Mouse (Mus musculus) bone marrow, adult 2 months (tissue): ENCODE data around the gene Dicer1. TPM values are rescaled to one million over a fixed set of nuclear protein-coding genes. Genes with fewer than 3 reads are reported as not detected.

ENCODE experiments used
- H3K27ac ChIP-seq: fragments of 200-500 bp; 2 replicates; pipeline ENCODE4 v1.5.1; 2012; ENCODE audit warnings: low read depth, mild to moderate bottlenecking, control low read depth, inconsistent platforms, low read length; ENCODE audit not compliant: control insufficient read depth, poor library complexity, insufficient read depth
- H3K4me1 ChIP-seq: fragments of 200-500 bp; 2 replicates; pipeline ENCODE4 v1.6.1; 2011; ENCODE audit warnings: low read length; ENCODE audit not compliant: control insufficient read depth, insufficient read depth
- H3K4me3 ChIP-seq: fragments of 200-500 bp; replicated peaks from 2 replicates; pipeline ENCODE3; 2011; ENCODE audit warnings: mild to moderate bottlenecking, low read depth, low read length, control low read depth; ENCODE audit not compliant: control insufficient read depth
- CTCF ChIP-seq: fragments of 200-500 bp; IDR thresholded peaks from 2 replicates; pipeline ENCODE4 v1.5.1; 2011; ENCODE audit warnings: low read length, control low read depth; ENCODE audit not compliant: control insufficient read depth, insufficient read depth
- POLR2A ChIP-seq: fragments of 200-500 bp; IDR thresholded peaks from 2 replicates; pipeline ENCODE4 v1.6.1; 2011; ENCODE audit warnings: low read depth, mild to moderate bottlenecking, control low read depth, low read length, borderline replicate concordance; ENCODE audit not compliant: control insufficient read depth
- WGBS: fragments of 180-500 bp; shearing (Covaris S2); methylation state at CpG from one replicate; pipeline ENCODE4 v1.1.7; 2018; 5-methylcytosine and 5-hydroxymethylcytosine counted together
- polyA plus RNA-seq: library from polyadenylated mRNA; stranded (reverse); fragments of >200 nt; gene quantifications from 2 replicates; pipeline ENCODE4 v1.2.4, GENCODE M21; 2011; ENCODE audit warnings: low replicate concordance; ENCODE audit not compliant: missing spikeins, insufficient read depth, insufficient read length

The Dicer1 gene
- polyA plus RNA-seq, 1 experiment, result 17.2 TPM

DNA sequence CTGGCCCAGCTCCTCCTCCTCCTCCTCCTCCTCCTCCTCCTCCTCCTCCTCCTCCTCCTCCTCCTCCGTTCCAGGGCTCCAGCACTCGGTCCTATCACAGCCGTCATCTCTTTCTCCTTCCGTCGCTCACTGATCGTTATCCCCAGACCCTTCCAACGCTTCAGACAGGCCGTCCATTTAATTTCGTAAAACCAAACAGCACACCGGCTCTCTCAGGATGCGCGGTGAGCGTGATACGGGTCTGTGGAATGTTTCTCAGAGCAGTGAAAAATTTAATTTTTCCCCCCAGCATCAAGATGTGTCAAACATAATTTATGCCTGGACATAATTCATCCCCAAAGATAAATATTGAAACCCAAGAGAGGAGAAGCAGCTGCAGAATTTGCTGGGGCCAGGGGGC lies 73.3 kb downstream of the Dicer1 start:
- H3K4me3 ChIP-seq, result no peak overlapping the region
- no peak for TF ChIP-seq CTCF
- TF ChIP-seq POLR2A, result no peak
- no peak overlapping the region for H3K27ac ChIP-seq
- no peaks in the 10 kb centered on the region for H3K4me1 ChIP-seq
- 80% methylated on average over 14 of the region's 14 CpGs for WGBS

DNA sequence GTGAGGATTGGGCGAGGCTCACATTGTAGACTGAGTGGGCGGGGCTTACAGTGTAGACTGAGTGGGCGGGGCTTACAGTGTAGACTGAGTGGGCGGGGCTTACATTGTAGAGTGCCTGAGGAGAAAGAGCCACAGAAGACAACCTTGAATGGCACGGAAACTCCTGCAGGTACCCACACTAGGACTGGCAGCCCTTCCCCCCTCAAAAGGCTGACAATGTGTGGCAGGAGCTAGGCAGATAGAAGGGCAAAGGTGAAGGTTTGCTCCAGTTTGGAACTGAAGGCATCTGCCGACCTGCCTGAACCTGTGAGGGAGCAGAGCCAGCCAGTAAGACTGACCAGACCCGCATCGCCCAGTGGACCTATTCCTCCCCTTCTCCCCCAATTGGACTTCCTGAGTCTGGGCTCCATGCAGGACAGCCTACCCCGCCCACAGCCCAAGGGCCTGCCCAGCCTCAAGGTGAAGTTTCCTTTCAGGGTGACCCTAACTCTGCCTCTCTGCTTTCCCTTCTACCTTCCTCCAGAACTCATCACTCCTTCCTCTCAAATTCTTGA lies 74.3 kb downstream of the Dicer1 start:
- Histone ChIP-seq H3K27ac (no peak overlapping the region), H3K4me1 (no peaks in the 10 kb centered on the region), H3K4me3 (no peak overlapping the region)
- WGBS, result 83% methylated on average over 9 of the region's 9 CpGs
- TF ChIP-seq CTCF (no peak), POLR2A (no peak)

DNA sequence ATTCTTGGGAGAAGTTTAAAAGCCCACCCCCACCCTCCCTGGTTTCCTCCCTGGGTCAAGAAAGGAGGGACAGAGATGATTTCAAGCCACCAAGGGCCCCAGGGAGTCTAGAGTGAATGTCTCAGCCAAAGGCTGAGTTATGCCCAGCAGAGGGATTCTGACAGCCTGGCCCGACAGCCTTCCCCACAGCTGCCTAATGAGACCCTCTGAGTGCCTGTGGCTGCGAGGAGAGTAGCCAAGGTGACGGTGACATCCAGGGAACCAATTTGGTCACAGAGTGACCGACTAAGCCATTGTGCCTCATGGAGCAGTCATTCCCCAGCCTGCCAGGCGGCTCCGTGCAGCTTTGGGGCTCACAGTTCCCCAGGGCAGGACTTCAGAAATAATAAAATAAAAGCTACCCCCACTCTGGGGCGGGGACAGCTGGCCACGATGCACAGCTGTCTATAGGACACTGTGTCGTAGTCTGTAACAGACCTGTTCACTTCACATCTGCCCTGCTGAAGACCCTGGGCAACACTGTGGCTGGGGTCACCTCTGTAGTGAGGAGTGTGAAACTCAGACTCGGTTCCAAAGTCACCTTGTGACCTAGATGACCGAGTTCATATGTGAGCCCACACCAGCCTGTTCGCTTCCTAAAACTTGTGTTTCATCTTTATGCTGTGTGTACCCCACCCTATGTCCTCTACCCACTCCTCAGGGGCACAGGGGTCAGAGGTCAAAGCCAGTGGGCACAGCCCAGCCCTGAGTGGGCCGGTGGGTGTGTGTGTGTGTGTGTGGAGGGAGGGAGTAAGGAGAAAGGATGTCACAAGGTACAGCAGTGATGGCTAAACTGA lies 75.0 kb downstream of the Dicer1 start:
- H3K27ac ChIP-seq, result no peak overlapping the region
- WGBS, result 85% methylated on average over 13 of the region's 13 CpGs
- no peaks in the 10 kb centered on the region for H3K4me1 ChIP-seq
- no peak overlapping the region for H3K4me3 ChIP-seq
- TF ChIP-seq POLR2A (no peak), CTCF (no peak)

DNA sequence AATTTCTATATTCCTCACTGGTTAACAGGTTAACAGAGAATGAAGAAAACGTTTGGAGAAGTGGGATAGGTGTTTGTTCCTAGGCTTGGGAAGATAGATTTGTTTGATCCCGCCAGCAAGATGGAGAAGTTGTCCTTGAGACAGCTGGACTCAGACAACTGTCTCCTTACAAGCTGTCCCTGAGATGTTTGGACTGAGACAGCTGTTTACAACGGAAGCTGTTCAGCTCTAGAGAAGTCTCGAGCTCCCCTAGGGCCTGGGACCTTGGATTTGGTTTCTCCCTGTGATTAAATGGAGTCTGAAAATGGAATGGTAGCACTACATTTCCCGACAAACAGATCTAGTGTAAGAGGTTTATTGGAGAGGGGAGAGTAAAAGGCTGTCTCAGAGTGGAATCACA lies 78.8 kb downstream of the Dicer1 start:
- Histone ChIP-seq H3K4me1 (no peaks in the 10 kb centered on the region), H3K27ac (no peak overlapping the region), H3K4me3 (no peak overlapping the region)
- 59% methylated on average over 5 of the region's 5 CpGs for WGBS
- TF ChIP-seq POLR2A (no peak), CTCF (no peak)

DNA sequence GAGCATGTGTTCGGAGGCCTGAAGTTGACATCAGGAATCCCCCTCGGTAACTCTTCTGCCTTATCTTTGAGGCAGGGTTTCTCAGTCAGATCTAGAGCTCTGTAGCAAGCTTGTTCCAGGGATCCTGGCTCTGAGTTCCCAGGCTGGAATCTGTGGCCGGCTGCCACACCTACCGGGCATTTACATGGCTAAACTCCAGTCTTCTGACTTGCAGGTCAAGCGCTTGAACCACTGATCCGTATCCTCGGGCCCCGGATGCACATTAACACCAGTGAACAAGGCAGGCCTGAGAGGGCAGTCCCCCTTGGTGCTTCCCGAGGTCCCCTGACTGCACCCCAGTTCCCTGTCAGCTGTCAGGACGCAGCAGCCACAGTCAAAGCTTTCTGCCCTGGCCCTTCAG lies 79.3 kb downstream of the Dicer1 start:
- no peak overlapping the region for H3K4me3 ChIP-seq
- H3K4me1 ChIP-seq, result no peaks in the 10 kb centered on the region
- 71% methylated on average over 10 of the region's 10 CpGs for WGBS
- TF ChIP-seq CTCF (no peak), POLR2A (no peak)
- H3K27ac ChIP-seq, result no peak overlapping the region

DNA sequence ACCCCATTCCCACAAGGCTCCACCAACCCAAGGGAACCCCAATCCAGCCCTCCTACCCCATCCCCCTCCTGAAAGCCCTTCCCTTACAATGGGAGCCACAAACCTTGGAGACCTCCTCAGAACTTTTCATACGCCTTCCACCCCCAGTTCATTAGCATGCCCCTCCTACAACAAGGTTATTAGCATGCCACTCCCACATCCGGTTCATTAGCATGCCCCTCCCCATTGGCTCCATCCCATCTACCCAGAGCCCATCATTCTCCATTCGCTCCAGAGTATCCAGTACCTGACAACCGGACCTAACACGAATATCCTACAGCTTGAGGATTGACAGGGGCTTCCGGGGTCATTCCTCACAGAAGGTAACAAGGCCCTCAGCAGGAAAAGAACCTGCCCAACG lies 83.9 kb downstream of the Dicer1 start:
- no peak for TF ChIP-seq CTCF
- TF ChIP-seq POLR2A, result no peak
- WGBS, result 73% methylated on average over 7 of the region's 7 CpGs

DNA sequence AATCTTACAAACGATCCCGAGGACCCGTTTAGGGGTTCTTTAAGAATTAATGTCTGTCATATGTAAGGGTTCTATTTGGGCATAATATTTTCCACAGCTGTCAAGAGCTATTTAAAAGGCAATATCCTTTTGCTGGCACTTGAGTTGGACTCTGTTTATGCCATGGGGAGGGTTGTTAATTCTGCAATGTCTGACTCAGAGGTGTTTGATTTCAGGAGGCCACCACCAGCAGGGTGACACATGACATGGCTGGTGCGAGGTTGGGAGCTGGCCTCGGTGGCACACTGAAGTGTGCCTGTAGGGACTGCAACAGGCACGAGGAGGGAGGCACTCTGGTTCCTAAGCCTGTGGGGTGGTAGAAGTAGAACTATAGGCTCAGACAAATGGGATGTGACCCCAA lies 85.8 kb downstream of the Dicer1 start:
- H3K4me1 ChIP-seq, result no peaks in the 10 kb centered on the region
- no peak for TF ChIP-seq CTCF
- no peak for TF ChIP-seq POLR2A

More for the DNA sequence above, 83.9 kb downstream of the Dicer1 start:
- H3K27ac ChIP-seq, result no peak overlapping the region
- H3K4me3 ChIP-seq, result no peak overlapping the region
- H3K4me1 ChIP-seq, result no peaks in the 10 kb centered on the region

DNA sequence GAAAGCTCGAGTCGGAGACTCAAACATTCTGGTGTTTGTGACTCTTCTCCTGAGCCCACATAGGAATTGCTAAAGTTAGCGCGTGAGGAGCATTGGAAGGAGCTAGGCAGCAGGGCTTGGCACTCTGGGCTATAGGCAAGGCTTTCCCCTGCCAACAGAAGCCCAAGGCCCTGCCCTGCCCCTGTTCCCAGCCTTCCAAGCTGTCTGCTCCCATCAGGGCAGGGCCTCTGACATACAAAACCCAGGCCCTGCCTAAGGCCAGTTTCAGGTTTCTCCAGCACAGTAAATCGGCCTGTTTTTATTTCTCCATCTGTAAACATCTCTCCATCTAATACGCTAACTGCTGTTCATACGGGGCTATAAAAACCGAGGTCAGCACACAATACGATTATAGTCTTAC lies 86.2 kb downstream of the Dicer1 start:
- no peak overlapping the region for H3K4me3 ChIP-seq
- H3K4me1 ChIP-seq, result no peaks in the 10 kb centered on the region
- no peak overlapping the region for H3K27ac ChIP-seq
- TF ChIP-seq CTCF (no peak), POLR2A (no peak)
- whole genome bisulfite sequencing, result 81% methylated on average over 9 of the region's 9 CpGs

More for the DNA sequence above, 85.8 kb downstream of the Dicer1 start:
- H3K27ac ChIP-seq, result no peak overlapping the region
- 71% methylated on average over 6 of the region's 6 CpGs for WGBS
- H3K4me3 ChIP-seq, result no peak overlapping the region

DNA sequence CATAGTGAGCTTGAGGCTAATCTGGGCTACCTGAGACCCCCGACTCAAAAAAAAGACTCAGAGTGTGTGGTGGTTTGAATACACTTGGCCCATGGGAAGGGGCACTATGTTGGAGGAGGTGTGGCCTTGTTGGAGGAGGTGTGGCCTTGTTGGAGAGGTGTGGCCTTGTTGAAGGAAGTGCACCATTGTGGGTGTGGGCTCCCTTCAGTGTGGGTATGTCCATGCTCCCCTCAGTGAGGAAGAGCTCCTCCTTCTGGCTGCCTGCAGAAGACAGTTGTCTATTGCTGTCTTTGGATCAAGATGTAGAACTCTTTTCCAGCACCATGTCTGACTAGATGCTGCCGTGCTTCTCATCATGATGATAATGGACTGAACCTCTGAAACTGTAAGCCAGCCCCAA lies 95.6 kb downstream of the Dicer1 start:
- Histone ChIP-seq H3K4me1 (no peaks in the 10 kb centered on the region), H3K4me3 (no peak overlapping the region), H3K27ac (no peak overlapping the region)
- WGBS, result 81% methylated on average over 2 of the region's 2 CpGs
- TF ChIP-seq CTCF (no peak), POLR2A (no peak)

DNA sequence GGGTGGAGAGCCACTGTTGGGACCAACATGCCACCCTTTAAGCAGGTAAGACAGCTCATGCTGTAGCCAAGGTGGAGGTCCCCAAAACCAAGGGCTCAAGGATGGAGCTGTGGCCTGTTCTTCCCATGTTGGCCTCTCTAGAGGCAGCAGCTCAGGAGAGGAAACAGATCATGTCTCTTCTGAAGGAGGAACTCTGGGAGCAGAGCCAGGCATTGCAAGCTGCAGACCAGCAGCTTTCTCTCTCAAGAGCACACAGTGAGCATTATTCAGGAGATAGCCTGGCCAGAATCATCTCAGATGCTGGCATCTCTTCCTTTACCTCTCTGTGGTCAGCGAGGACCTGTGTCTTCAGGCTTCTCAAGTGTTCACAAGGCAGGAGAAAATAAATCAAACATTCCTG lies 96.7 kb downstream of the Dicer1 start:
- WGBS, result 75% methylated on average over 1 of the region's 1 CpGs
- Histone ChIP-seq H3K27ac (no peak overlapping the region), H3K4me3 (no peak overlapping the region), H3K4me1 (no peaks in the 10 kb centered on the region)
- TF ChIP-seq CTCF (no peak), POLR2A (no peak)
